Mouse (Mus musculus) brown adipose tissue, adult 24 weeks (tissue): Measurements from ENCODE around the gene A430005L14Rik. TPM values are rescaled to one million over a fixed set of nuclear protein-coding genes. Genes with fewer than 3 reads are reported as not detected.

Source experiments
- H3K27ac ChIP-seq: fragments of 200-500 bp; replicated peaks from 2 replicates; pipeline ENCODE4 v1.5.1; 2012; ENCODE audit warnings: low read depth, mild to moderate bottlenecking, low read length
- H3K4me1 ChIP-seq: fragments of 200-500 bp; 2 replicates; pipeline ENCODE4 v1.6.1; 2012; ENCODE audit warnings: low read length, mixed read lengths; ENCODE audit not compliant: control insufficient read depth, insufficient read depth, insufficient read length
- H3K4me3 ChIP-seq: fragments of 200-500 bp; 2 replicates; pipeline ENCODE4 v1.5.1; 2012; ENCODE audit warnings: low read depth, mild to moderate bottlenecking, low read length, moderate library complexity; ENCODE audit not compliant: insufficient read depth
- polyA plus RNA-seq: library from polyadenylated mRNA; stranded (reverse); fragments of >200 nt; gene quantifications from 2 replicates; pipeline ENCODE4 v1.2.4, GENCODE M21; 2012; ENCODE audit not compliant: missing spikeins, insufficient read depth, insufficient read length

A430005L14Rik gene
- polyA plus RNA-seq, 1 experiment, result 17.2 TPM

DNA sequence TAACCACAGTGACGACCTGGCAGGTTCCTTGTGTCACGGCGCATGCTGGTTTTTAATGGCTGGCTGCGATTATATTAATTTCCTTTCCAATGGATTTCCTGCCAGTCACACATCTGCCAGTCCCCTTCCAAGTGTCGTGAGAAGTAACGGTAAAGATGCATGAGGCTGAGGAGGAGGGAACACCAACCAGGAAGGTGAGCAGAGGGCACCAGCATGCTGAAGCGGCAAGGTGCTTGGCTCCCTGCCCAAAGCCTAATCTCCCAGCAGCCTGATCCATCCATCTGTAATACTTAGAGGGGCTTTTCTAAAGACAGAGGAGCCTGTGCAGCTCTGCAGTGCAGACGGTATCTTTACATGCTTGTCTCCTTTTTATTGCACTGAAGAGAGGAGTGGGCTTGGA is 1.4 kb upstream of the A430005L14Rik start:
- Histone ChIP-seq H3K4me3 (no peak overlapping the region), H3K27ac (no peak overlapping the region), H3K4me1 (no peaks in the 10 kb centered on the region; the same call in 1 of the 2 replicates)

GRCm38 (mm10) chr4:153957444-153958250 is 610 bp downstream of the A430005L14Rik start:
- peak overlapping the region; percentile 14; the same call in 1 of the 2 replicates for H3K27ac ChIP-seq
- no peaks in the 10 kb centered on the region; the same call in 1 of the 2 replicates for H3K4me1 ChIP-seq
- H3K4me3 ChIP-seq, result peak overlapping the region; percentile 73

DNA sequence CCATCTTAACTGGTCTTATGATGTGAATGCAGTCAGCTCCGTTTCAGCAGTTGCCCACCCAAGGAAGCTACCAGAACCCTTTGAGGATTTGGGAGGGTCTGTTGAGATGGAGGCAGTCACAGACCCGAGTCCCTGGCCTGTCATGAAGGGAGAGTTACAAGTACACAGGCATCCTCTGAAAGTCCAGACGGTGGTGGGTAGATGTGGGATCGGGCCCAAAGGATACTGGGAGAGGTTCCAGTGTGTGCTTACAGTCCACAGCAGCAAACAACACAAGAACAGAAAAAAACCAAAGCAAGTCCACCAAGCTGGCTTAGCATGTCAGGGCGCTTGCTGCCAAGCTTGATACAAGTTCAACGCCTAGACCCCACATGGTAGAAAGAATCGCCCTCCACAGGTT is 5.6 kb downstream of the A430005L14Rik start:
- no peaks in the 10 kb centered on the region; the same call in 1 of the 2 replicates for H3K4me1 ChIP-seq
- H3K27ac ChIP-seq, result no peak overlapping the region
- no peak overlapping the region for H3K4me3 ChIP-seq

DNA sequence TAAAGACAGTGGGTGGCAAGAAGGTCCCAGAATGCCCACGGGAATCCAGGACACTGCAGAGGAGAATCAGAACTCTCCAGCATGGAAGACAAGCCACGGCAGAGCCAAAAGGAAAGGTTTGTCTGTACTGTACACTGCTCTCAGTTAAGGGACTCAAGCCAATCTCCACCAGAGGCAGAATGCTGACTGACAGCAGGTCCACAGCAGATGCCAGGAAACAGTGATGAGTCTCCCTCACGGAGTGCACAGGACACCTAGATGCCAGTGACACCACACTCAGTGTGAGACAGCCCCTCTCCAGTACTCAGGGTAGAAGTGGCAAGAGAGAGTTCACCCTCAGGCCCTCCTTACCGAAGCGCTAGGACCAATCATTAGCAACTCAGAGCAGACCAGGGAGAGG is 9.6 kb downstream of the A430005L14Rik start:
- no peak overlapping the region for H3K4me3 ChIP-seq
- no peaks in the 10 kb centered on the region for H3K4me1 ChIP-seq
- H3K27ac ChIP-seq, result no peak overlapping the region

- H3K4me1 ChIP-seq, result no peaks in the 10 kb centered on the region
- no peak overlapping the region for H3K27ac ChIP-seq
- H3K4me3 ChIP-seq, result no peak overlapping the region
Measured at GRCm38 (mm10) chr4:153967556-153967955, 10.5 kb downstream of the A430005L14Rik start.

GRCm38 (mm10) chr4:153968063-153968462 is 11.0 kb downstream of the A430005L14Rik start:
- no peak overlapping the region for H3K27ac ChIP-seq
- H3K4me1 ChIP-seq, result no peaks in the 10 kb centered on the region
- no peak overlapping the region for H3K4me3 ChIP-seq

DNA sequence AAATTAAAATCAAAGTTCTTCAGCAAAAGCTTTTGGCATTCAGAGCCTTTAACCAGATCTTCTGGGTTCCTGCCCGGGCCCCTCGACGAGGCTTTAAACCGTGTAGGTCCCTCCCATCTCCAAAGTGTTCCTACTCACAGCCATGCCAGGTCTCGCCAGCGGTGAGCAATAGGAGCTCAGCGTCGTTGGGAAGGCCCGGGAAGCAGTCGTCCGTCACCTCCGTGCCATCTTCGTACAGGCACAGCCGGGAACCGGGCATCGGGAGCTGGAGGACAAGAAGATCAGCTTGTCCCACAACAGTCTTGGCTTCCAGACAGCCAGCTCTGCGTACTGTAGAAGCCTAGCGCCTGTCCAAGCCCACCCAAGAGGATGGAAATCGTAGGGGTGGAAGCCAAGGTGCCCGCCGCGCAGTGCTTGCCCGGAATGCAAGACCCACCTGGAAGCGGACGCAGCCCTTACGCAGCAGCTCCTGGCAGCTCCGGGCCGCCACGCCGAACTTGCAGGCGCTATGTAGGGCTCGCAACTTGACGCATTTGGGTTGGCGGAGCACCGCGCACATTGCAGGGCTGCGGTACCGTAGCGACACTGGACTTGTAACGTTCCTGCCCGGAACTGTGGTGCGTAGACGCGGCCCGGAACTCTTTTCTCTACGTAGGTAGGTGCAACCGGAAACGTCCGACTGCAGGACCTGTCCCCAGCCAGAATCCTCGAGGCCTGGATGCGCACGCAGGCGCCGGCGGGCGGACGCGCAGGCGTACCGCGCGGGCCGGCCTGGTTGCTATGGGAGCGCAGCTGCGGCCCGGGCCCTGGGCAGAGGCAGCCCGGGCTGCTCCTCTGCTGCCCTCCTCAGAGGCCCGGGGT is 17.6 kb downstream of the A430005L14Rik start, which contains the start of the genes Dffb and Cep104:
Dffb (minus strand) TSS at position 696 of the 861 bp plus-strand sequence.
Cep104 (plus strand) TSS at position 764 of the 861 bp plus-strand sequence.
- peak within 1 kb of the TSS; percentile 87 for H3K4me3 ChIP-seq
- peaks cover 2% of the 10 kb centered on the region; the same call in 1 of the 2 replicates for H3K4me1 ChIP-seq
- H3K27ac ChIP-seq, result peak within 1 kb of the TSS; percentile 50; the same call in 1 of the 2 replicates

- H3K4me1 ChIP-seq, result peaks cover 2% of the 10 kb centered on the region; the same call in 1 of the 2 replicates
- H3K27ac ChIP-seq, result no peak overlapping the region
- peak overlapping the region; percentile 87 for H3K4me3 ChIP-seq
Measured at GRCm38 (mm10) chr4:153975292-153975662, 18.2 kb downstream of the A430005L14Rik start.

DNA sequence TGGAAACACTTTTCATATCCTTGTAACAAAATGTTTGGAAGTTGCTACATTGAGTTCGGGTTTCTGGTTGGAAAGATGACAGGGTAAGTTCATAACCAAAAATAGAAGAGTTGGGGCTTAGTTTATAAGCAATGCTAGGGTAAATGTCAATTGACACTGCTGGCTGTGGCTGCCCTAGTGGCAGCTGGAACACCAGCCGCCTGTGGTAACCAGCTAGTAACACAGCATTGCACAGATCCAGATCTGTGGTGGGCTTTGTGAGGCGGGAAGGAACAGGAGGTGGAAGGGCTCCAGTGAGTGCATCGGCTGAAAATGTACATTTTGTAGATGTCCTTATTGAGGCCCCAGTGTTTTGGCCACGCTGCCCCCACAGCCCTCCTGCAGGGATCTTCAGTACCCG is 18.7 kb downstream of the A430005L14Rik start:
- no peak overlapping the region for H3K27ac ChIP-seq
- peaks cover 2% of the 10 kb centered on the region; the same call in 1 of the 2 replicates for H3K4me1 ChIP-seq
- H3K4me3 ChIP-seq, result peak overlapping the region; percentile 87

- Histone ChIP-seq H3K27ac (no peak overlapping the region), H3K4me1 (peaks cover 2% of the 10 kb centered on the region; the same call in 1 of the 2 replicates), H3K4me3 (no peak overlapping the region)
Measured at GRCm38 (mm10) chr4:153979243-153979642, 22.2 kb downstream of the A430005L14Rik start.

GRCm38 (mm10) chr4:153980470-153980869 is 23.4 kb downstream of the A430005L14Rik start:
- H3K4me1 ChIP-seq, result peaks cover 2% of the 10 kb centered on the region; the same call in 1 of the 2 replicates

DNA sequence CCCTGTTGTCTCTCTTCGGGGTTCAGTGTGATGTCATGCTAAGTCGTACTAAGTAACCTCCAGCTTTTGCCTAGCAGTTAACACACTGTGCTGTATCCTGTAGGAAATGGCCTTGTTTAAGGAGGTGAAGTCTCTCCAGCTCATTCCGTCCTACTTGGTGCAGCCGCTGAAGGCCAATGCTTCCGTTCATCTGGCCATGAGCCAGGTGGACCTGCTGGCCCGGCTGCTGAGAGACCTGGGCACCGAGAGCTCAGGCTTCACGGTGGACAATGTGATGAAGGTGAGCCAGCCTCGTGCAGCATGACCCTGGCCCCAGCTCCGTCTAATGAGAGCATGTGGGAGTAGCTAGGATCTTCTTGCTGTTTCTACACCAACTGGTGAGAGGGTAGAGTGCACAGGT is 35.7 kb downstream of the A430005L14Rik start:
- H3K27ac ChIP-seq, result no peak overlapping the region
- no peaks in the 10 kb centered on the region for H3K4me1 ChIP-seq
- H3K4me3 ChIP-seq, result no peak overlapping the region

More at GRCm38 (mm10) chr4:153980470-153980869, 23.4 kb downstream of the A430005L14Rik start:
- no peak overlapping the region for H3K4me3 ChIP-seq
- H3K27ac ChIP-seq, result no peak overlapping the region

GRCm38 (mm10) chr4:153993505-153993904 is 36.5 kb downstream of the A430005L14Rik start:
- no peaks in the 10 kb centered on the region for H3K4me1 ChIP-seq
- no peak overlapping the region for H3K4me3 ChIP-seq
- H3K27ac ChIP-seq, result no peak overlapping the region

DNA sequence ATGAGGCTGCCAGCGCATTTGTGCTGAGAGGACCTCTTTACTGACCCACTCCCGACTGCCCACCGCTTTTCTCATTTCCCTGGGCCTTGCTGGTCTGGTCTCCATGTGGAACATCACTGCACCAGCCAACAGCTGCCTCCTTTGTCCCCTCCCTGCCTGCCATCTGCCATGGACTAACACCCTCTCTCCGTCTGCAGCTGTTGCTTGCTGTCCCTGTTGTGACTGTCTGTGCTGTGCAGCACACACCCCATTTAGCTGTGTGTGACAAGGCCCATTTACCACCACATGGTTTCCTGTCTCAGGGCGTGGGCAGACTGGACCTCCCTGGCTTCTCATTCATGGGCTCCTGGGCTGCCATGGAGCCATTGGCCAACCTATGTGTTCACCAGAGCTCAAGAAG is 48.5 kb downstream of the A430005L14Rik start:
- Histone ChIP-seq H3K4me3 (no peak overlapping the region), H3K4me1 (no peaks in the 10 kb centered on the region), H3K27ac (no peak overlapping the region)

GRCm38 (mm10) chr4:154006264-154006663 is 49.2 kb downstream of the A430005L14Rik start:
- Histone ChIP-seq H3K27ac (no peak overlapping the region), H3K4me1 (no peaks in the 10 kb centered on the region), H3K4me3 (no peak overlapping the region)
